Mouse (Mus musculus) R1 (cell line): ENCODE measurements around the gene Man2a2.

Experiments
- DNase-seq: peaks from one replicate; pipeline ENCODE4 v3.0.0-alpha.2; 2018; ENCODE audit warnings: low read depth, low spot score

Man2a2 gene

GRCm38 (mm10) chr7:80371041-80371751, at the start of gene Man2a2:
TSS of gene Man2a2 (minus strand) at chr7:80371375.
- peak; percentile 50 for DNase-seq

GRCm38 (mm10) chr7:80420586-80420985, 49.4 kb upstream of the Man2a2 start:
- DNase-seq: no peak

- DNase-seq: no peak
Observed at GRCm38 (mm10) chr7:80419278-80419677, 48.1 kb upstream of the Man2a2 start.

GRCm38 (mm10) chr7:80418036-80418435, 46.9 kb upstream of the Man2a2 start:
- DNase-seq: no peak

GRCm38 (mm10) chr7:80417601-80418000, 46.4 kb upstream of the Man2a2 start:
- DNase-seq: no peak

- DNase-seq: no peak
Observed at GRCm38 (mm10) chr7:80416969-80417368, 45.8 kb upstream of the Man2a2 start.

- no peak for DNase-seq
Observed at GRCm38 (mm10) chr7:80414303-80414855, 43.2 kb upstream of the Man2a2 start.

- DNase-seq: no peak
Observed at GRCm38 (mm10) chr7:80413512-80414302, 42.5 kb upstream of the Man2a2 start.

- DNase-seq: no peak
Observed at GRCm38 (mm10) chr7:80412781-80413180, 41.6 kb upstream of the Man2a2 start.

- DNase-seq: no peak
Observed at GRCm38 (mm10) chr7:80412279-80412678, 41.1 kb upstream of the Man2a2 start.

- DNase-seq: no peak
Observed at GRCm38 (mm10) chr7:80410380-80410779, 39.2 kb upstream of the Man2a2 start.

GRCm38 (mm10) chr7:80407712-80408111, 36.5 kb upstream of the Man2a2 start:
- DNase-seq: no peak

GRCm38 (mm10) chr7:80406186-80406585, 35.0 kb upstream of the Man2a2 start:
- no peak for DNase-seq

- no peak for DNase-seq
Observed at GRCm38 (mm10) chr7:80405188-80405695, 34.1 kb upstream of the Man2a2 start, which contains the start of gene Furin. TSS of gene Furin (minus strand) at chr7:80405436.

GRCm38 (mm10) chr7:80404101-80404894, 33.1 kb upstream of the Man2a2 start:
- no peak for DNase-seq

- no peak for DNase-seq
Observed at GRCm38 (mm10) chr7:80403551-80403950, 32.4 kb upstream of the Man2a2 start.

GRCm38 (mm10) chr7:80402651-80403321, 31.6 kb upstream of the Man2a2 start:
- DNase-seq: peak; percentile 66

GRCm38 (mm10) chr7:80401860-80402641, 30.9 kb upstream of the Man2a2 start:
- DNase-seq: peak; percentile 50

- no peak for DNase-seq
Observed at GRCm38 (mm10) chr7:80401041-80401859, 30.1 kb upstream of the Man2a2 start.
